Mouse (Mus musculus): ENCODE measurements at regions not wholly inside any gene's neighbourhood (a gene's known extent, or its start where the extent isn't known, plus 50 kb on each side); places are given as distances from the start of the nearest gene placed in this dataset.

DNA sequence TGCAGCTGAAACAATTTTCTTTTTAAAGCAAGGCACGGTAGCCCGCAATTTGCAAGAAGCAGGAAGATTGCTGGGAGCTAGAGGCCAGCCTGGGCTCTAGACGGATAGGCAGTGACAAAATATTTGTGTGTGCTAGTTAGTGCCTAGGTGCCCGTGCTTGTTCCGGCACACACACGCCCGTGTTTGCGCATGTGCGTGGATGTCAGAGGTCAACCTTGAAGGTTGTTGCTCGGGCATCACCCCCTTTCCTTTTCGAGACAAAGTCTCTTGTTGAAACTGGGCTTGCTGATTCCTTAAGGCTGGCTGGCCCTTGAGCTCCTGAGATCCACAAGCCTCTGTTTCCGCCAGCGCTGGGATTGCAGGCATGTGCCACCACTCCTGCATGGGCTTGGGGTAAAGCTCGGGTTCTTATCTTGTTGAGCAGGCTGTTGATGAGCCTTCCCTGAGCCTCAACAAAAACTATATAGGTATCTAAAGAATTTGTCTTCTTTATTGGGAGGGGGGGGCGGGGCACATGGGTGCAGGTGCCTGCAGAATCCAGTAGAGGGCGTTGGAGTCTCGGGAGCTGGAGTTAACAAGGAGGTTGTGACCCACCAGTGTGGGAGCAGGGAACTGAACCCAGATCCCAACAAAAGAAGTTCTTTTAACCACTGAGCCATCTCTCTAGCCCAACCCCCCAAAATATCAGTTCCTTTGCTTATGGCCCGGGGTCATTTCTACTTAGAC is 149.5 kb upstream of the Lhx5 start:
- no peak for ATAC-seq (ENCODE audit: insufficient read depth, low FRiP score)
- Histone ChIP-seq H3K4me2 (ENCODE audit: low read depth, low read length) (no peak overlapping the region), H3K36me3 (ENCODE audit: control insufficient read depth, insufficient read depth, low read length) (no peaks in the 10 kb centered on the region), H3K27me3 (ENCODE audit: control insufficient read depth, insufficient read depth, low read length) (peaks cover 39% of the 10 kb centered on the region), H3K9me3 (replicated peaks; ENCODE audit: control insufficient read depth, low read length) (no peaks in the 10 kb centered on the region), H3K4me3 (replicated peaks; ENCODE audit: low read length) (no peak overlapping the region), H3K27ac (ENCODE audit: low read length) (no peak overlapping the region), H3K9ac (ENCODE audit: low read length) (no peak overlapping the region), H3K4me1 (ENCODE audit: control insufficient read depth, insufficient read depth, low read length) (0 out of 2 replicates have a peak, but pooled peaks cover 2% of the 10 kb centered on the region)
- WGBS = 38% methylated on average over 18 of the region's 18 CpGs

DNA sequence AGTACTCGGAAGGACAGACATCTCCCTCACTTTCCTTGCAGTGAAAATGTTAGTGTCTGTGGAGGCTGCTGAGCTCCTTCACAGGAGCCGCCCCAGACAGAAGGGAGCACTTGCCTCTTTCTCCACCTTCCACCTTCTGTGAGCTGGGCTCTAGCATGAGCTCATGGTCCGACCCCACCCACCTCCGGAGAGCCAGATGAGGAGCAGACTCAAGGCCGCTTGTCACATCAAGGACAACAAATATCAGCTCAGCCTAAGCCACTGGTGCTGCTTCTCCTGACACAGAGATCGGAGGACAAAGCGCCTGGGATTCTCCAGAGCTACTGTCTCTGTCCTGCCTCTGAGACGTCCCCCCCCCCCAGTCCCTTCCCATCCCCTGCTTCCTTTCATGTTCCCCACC is 146.9 kb upstream of the Lhx5 start:
- no peak for ATAC-seq (ENCODE audit: insufficient read depth, low FRiP score)
- Histone ChIP-seq H3K4me1 (ENCODE audit: control insufficient read depth, insufficient read depth, low read length) (0 out of 2 replicates have a peak, but pooled peaks cover 2% of the 10 kb centered on the region), H3K4me3 (replicated peaks; ENCODE audit: low read length) (no peak overlapping the region), H3K9me3 (replicated peaks; ENCODE audit: control insufficient read depth, low read length) (no peaks in the 10 kb centered on the region), H3K36me3 (ENCODE audit: control insufficient read depth, insufficient read depth, low read length) (no peaks in the 10 kb centered on the region), H3K27me3 (ENCODE audit: control insufficient read depth, insufficient read depth, low read length) (peaks cover 35% of the 10 kb centered on the region), H3K27ac (ENCODE audit: low read length) (no peak overlapping the region), H3K4me2 (ENCODE audit: low read depth, low read length) (no peak overlapping the region), H3K9ac (ENCODE audit: low read length) (no peak overlapping the region)
- WGBS = 44% methylated on average over 8 of the region's 8 CpGs

DNA sequence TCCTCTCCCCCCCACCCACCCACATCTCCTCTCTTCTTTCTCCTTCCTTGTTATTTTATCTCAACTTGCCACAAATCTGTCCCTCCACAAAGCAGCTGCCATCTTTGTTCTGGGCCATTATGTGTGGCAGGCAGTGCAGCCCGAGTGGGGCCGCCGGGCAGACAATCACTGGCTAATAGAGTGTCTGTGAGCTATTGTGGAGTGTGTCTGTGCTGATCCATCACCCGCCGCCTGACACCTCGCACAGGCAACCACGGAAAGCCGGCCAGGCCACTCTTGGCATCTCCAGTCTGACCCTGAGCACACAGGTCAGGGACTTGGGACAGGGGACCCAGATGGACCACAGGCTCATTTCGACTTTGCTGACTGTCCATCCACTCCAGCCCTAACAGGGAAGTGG is 146.5 kb upstream of the Lhx5 start:
- Histone ChIP-seq H3K27me3 (ENCODE audit: control insufficient read depth, insufficient read depth, low read length) (peaks cover 31% of the 10 kb centered on the region), H3K4me2 (ENCODE audit: low read depth, low read length) (no peak overlapping the region), H3K27ac (ENCODE audit: low read length) (no peak overlapping the region), H3K36me3 (ENCODE audit: control insufficient read depth, insufficient read depth, low read length) (no peaks in the 10 kb centered on the region), H3K4me1 (ENCODE audit: control insufficient read depth, insufficient read depth, low read length) (0 out of 2 replicates have a peak, but pooled peaks cover 2% of the 10 kb centered on the region), H3K9me3 (replicated peaks; ENCODE audit: control insufficient read depth, low read length) (no peaks in the 10 kb centered on the region), H3K4me3 (replicated peaks; ENCODE audit: low read length) (no peak overlapping the region), H3K9ac (ENCODE audit: low read length) (no peak overlapping the region)
- 27% methylated on average over 9 of the region's 9 CpGs for WGBS
- ATAC-seq (ENCODE audit: insufficient read depth, low FRiP score) = no peak

DNA sequence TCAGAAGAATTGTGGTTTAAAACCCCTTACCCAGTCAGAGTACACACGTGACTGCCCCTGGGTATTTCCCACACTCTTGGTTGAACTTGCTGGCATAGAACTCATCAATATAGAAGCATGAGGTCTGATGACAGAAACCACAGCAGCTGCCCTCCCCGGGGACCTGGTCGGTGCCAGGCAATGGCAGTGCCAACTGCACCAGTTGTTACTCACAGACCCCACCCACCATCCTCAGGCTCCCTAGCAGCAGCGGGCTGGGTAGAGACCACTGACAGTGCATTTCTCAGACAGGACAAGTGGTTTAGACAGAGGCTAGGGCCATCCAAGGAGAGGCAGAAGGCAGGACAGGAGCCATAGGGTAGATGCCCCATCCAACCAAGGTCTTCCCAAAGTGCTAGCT is 144.7 kb upstream of the Lhx5 start:
- no peak for ATAC-seq (ENCODE audit: insufficient read depth, low FRiP score)
- Histone ChIP-seq H3K27ac (ENCODE audit: low read length) (no peak overlapping the region), H3K9ac (ENCODE audit: low read length) (no peak overlapping the region), H3K36me3 (ENCODE audit: control insufficient read depth, insufficient read depth, low read length) (no peaks in the 10 kb centered on the region), H3K4me3 (replicated peaks; ENCODE audit: low read length) (no peak overlapping the region), H3K27me3 (ENCODE audit: control insufficient read depth, insufficient read depth, low read length) (peaks cover 17% of the 10 kb centered on the region; the same call in 1 of the 2 replicates), H3K4me1 (ENCODE audit: control insufficient read depth, insufficient read depth, low read length) (no peaks in the 10 kb centered on the region), H3K9me3 (replicated peaks; ENCODE audit: control insufficient read depth, low read length) (no peaks in the 10 kb centered on the region), H3K4me2 (ENCODE audit: low read depth, low read length) (no peak overlapping the region)
- 72% methylated on average over 4 of the region's 4 CpGs for WGBS

DNA sequence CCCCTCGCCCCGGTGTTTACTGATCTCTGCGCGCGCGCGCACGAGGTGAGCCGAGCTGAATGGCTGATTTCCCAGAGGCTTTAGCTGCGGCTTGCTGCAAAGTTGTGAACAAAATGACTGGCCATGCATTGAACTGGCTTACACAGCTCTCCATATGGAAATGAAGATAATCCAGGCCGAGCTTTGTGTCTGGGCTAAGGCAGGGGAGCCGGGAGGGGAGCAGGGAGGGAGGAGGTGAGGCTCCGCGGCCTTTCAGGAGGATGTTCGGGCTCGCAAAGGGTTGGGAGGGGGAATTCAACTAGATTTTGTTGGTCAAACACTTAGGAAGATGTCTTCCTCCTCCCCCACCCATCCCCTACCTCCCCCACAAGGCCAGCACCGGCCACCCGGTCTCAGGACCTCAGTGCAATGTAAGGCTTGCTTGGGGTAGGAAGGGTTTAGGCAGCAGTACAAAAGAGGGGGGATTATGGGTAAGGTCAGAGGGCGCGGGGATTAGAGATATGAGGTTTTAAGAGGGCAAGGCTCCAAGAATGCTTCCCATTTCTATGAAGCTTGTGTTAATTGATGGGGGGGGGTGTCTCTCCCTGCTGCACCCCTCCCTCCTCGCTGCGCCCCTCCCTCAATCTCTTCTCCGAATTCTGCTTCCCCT is 143.3 kb upstream of the Lhx5 start:
- Histone ChIP-seq H3K4me2 (ENCODE audit: low read depth, low read length) (no peak overlapping the region), H3K27me3 (ENCODE audit: control insufficient read depth, insufficient read depth, low read length) (peaks cover 17% of the 10 kb centered on the region; the same call in 1 of the 2 replicates), H3K27ac (ENCODE audit: low read length) (no peak overlapping the region), H3K9me3 (replicated peaks; ENCODE audit: control insufficient read depth, low read length) (no peaks in the 10 kb centered on the region), H3K36me3 (ENCODE audit: control insufficient read depth, insufficient read depth, low read length) (no peaks in the 10 kb centered on the region), H3K4me1 (ENCODE audit: control insufficient read depth, insufficient read depth, low read length) (no peaks in the 10 kb centered on the region), H3K4me3 (replicated peaks; ENCODE audit: low read length) (no peak overlapping the region), H3K9ac (ENCODE audit: low read length) (no peak overlapping the region)
- ATAC-seq (ENCODE audit: insufficient read depth, low FRiP score) = no peak
- 11% methylated on average over 23 of the region's 23 CpGs for WGBS

DNA sequence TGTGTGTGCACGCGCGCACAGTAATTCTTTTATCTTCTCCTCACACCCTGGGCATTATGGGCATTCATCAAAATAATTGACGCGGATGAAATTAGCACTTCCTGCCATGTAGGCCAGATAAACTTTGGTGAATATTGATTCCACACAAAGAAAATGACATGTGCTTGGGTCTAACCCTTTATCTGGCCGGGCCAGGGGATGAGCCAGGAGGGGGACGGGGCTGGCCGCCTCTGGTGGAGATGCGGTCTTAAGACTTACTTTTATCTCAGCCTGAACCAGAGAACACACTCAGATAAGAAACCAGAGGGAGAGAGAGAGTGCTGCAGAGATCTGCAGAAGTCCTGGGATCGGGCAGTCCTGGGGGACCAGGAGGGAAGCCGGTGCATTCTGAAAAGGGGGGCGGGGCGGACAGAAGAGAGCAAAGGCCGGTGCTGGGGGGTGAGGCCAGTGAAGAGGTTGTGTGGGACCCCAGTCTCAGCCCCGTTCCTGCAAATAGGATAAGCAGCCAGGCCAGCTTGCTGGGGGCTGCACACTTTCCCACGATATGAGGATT is 136.9 kb upstream of the Lhx5 start:
- no peak for ATAC-seq (ENCODE audit: insufficient read depth, low FRiP score)
- H3K9me3 ChIP-seq (replicated peaks; ENCODE audit: control insufficient read depth, low read length) = no peaks in the 10 kb centered on the region
- 43% methylated on average over 16 of the region's 16 CpGs for WGBS

DNA sequence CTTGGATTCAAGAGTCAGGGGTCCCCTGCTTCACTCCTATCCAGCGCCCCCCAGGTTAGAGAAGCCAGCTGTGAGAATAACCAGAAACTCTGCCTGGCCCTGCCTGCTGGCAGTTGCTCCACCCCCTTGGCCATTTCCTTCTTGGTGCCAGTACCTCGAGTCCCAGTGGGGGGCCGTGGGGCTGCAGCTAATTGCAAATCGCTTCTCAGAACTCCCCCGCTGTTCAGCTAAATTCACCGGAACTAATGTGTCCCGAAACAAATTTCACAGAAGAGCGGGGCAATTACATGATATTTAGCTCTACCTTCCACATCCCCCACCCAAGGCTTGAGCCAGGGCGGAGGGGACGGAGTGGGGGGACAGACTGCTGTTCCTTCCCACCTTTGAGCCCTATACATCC is 134.3 kb upstream of the Lhx5 start:
- Histone ChIP-seq H3K9ac (ENCODE audit: low read length) (no peak overlapping the region), H3K4me1 (ENCODE audit: control insufficient read depth, insufficient read depth, low read length) (peaks cover 1% of the 10 kb centered on the region; the same call in 1 of the 2 replicates), H3K27ac (ENCODE audit: low read length) (no peak overlapping the region), H3K4me3 (replicated peaks; ENCODE audit: low read length) (no peak overlapping the region), H3K36me3 (ENCODE audit: control insufficient read depth, insufficient read depth, low read length) (no peaks in the 10 kb centered on the region), H3K9me3 (replicated peaks; ENCODE audit: control insufficient read depth, low read length) (no peaks in the 10 kb centered on the region), H3K4me2 (ENCODE audit: low read depth, low read length) (no peak overlapping the region), H3K27me3 (ENCODE audit: control insufficient read depth, insufficient read depth, low read length) (peaks cover 26% of the 10 kb centered on the region)
- WGBS = 15% methylated on average over 10 of the region's 10 CpGs
- ATAC-seq (ENCODE audit: insufficient read depth, low FRiP score) = no peak

More for the DNA sequence above, 136.9 kb upstream of the Lhx5 start:
- no peaks in the 10 kb centered on the region for H3K4me1 ChIP-seq (ENCODE audit: control insufficient read depth, insufficient read depth, low read length)
- H3K27ac ChIP-seq (ENCODE audit: low read length) = no peak overlapping the region
- H3K4me2 ChIP-seq (ENCODE audit: low read depth, low read length) = no peak overlapping the region
- no peak overlapping the region for H3K9ac ChIP-seq (ENCODE audit: low read length)
- H3K36me3 ChIP-seq (ENCODE audit: control insufficient read depth, insufficient read depth, low read length) = no peaks in the 10 kb centered on the region
- no peak overlapping the region for H3K4me3 ChIP-seq (replicated peaks; ENCODE audit: low read length)
- H3K27me3 ChIP-seq (ENCODE audit: control insufficient read depth, insufficient read depth, low read length) = 0 out of 2 replicates have a peak, but pooled peaks cover 4% of the 10 kb centered on the region

DNA sequence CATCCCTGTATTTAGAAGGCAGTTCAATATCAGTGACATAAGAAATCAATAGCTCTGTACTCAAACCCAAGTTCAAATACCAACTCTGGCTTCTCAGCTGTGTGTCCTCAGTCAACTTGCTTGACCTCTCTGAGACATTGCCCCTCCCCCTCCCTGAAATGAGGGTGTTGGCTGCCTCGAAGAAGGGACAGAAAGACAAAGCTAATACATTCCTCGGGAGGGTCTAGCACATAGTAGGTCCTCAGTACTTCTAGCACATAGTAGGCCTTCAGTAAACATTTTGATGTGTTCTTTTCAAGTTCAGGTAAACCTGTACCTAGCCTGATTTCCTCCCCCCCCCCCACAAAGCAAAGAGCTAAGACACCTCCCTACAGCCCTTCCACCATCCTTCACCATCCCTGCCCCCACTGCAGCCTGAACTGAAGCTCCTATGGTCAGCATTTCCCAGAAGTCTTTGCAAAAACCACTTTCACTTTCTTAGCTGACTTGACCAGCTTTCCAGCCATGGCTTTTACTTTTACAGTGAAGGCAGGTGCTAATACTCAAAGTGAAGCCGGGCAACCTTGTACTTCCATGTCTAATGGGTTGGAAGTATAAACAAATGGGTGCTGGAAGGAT is 133.7 kb upstream of the Lhx5 start:
- 40% methylated on average over 3 of the region's 3 CpGs for WGBS
- no peak overlapping the region for H3K27ac ChIP-seq (ENCODE audit: low read length)
- H3K27me3 ChIP-seq (ENCODE audit: control insufficient read depth, insufficient read depth, low read length) = peaks cover 31% of the 10 kb centered on the region
- ATAC-seq (ENCODE audit: insufficient read depth, low FRiP score) = no peak
- H3K9me3 ChIP-seq (replicated peaks; ENCODE audit: control insufficient read depth, low read length) = no peaks in the 10 kb centered on the region
- H3K9ac ChIP-seq (ENCODE audit: low read length) = no peak overlapping the region
- no peaks in the 10 kb centered on the region for H3K36me3 ChIP-seq (ENCODE audit: control insufficient read depth, insufficient read depth, low read length)
- H3K4me1 ChIP-seq (ENCODE audit: control insufficient read depth, insufficient read depth, low read length) = peaks cover 4% of the 10 kb centered on the region; the same call in 1 of the 2 replicates
- H3K4me3 ChIP-seq (replicated peaks; ENCODE audit: low read length) = no peak overlapping the region
- H3K4me2 ChIP-seq (ENCODE audit: low read depth, low read length) = no peak overlapping the region

DNA sequence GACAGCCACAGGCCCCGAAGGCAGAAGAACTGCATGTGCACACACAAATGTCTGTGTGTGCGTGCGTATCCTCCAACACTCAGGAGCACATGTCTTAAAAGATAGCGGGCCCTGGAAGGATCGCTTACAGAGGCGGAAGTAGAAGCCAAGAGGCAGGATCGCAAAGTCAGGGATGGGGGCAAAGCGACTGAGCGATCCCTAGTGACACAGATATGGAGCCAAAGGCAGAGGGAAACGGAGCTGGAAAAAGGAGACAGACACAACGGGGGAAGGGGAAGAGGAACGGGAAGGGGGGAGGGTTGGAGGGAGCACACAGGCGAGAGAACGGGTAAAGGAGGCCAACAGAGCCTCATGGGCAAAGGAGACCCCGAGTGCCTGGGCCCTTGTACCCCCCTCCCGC is 129.8 kb upstream of the Lhx5 start:
- peaks cover 4% of the 10 kb centered on the region; the same call in 1 of the 2 replicates for H3K4me1 ChIP-seq (ENCODE audit: control insufficient read depth, insufficient read depth, low read length)
- 0 out of 2 replicates have a peak overlapping the region, but pooled peaks have one; percentile 9 for H3K4me2 ChIP-seq (ENCODE audit: low read depth, low read length)
- no peak overlapping the region for H3K27ac ChIP-seq (ENCODE audit: low read length)
- no peaks in the 10 kb centered on the region for H3K36me3 ChIP-seq (ENCODE audit: control insufficient read depth, insufficient read depth, low read length)
- no peak overlapping the region for H3K4me3 ChIP-seq (replicated peaks; ENCODE audit: low read length)
- no peak for ATAC-seq (ENCODE audit: insufficient read depth, low FRiP score)
- H3K9me3 ChIP-seq (replicated peaks; ENCODE audit: control insufficient read depth, low read length) = no peaks in the 10 kb centered on the region
- 5% methylated on average over 16 of the region's 16 CpGs for WGBS
- H3K9ac ChIP-seq (ENCODE audit: low read length) = no peak overlapping the region
- peaks cover 48% of the 10 kb centered on the region for H3K27me3 ChIP-seq (ENCODE audit: control insufficient read depth, insufficient read depth, low read length)

All from stomach, embryonic 16.5 days (tissue).